Mouse (Mus musculus): ENCODE measurements around the gene Unkl. TPM values are rescaled to one million over a fixed set of nuclear protein-coding genes. Genes with fewer than 3 reads are reported as not detected.

The Unkl gene
- polyA plus RNA-seq, 1 experiment from 2014 or later = 9.2 TPM

- H3K9me3 ChIP-seq (ENCODE audit: control insufficient read depth, low read length) = no peaks in the 10 kb centered on the region
- no peak within 1 kb of the TSS for H3K27ac ChIP-seq (replicated peaks; ENCODE audit: low read depth, low read length)
- 4% methylated on average over 35 of the region's 35 CpGs for WGBS
- peaks cover 49% of the 10 kb centered on the region for H3K4me1 ChIP-seq (ENCODE audit: control insufficient read depth, insufficient read depth, low read length)
- peak within 1 kb of the TSS; percentile 28 for H3K4me3 ChIP-seq (replicated peaks; ENCODE audit: low read depth, low read length)
- H3K9ac ChIP-seq (replicated peaks; ENCODE audit: low read length) = peak within 1 kb of the TSS; percentile 37
- peak within 1 kb of the TSS; percentile 61 for H3K4me2 ChIP-seq (ENCODE audit: low read length)
- peaks cover 10% of the 10 kb centered on the region; the same call in 1 of the 2 replicates for H3K27me3 ChIP-seq (ENCODE audit: control insufficient read depth, insufficient read depth, low read length)
- H3K36me3 ChIP-seq (ENCODE audit: control insufficient read depth, insufficient read depth, low read length) = peaks cover 21% of the 10 kb centered on the region
- ATAC-seq (ENCODE audit: low FRiP score, low TSS enrichment) = peak; percentile 55; the same call in 1 of the 2 replicates
- peak; percentile 68 for DNase-seq
These were observed 68.0 kb downstream of the Unkl start, which contains the start of gene Baiap3 for GRCm38 (mm10) chr17:25256140-25256754. TSS of gene Baiap3 (minus strand) at chr17:25256364.

- H3K9ac ChIP-seq (replicated peaks; ENCODE audit: low read length) = no peak overlapping the region; the same call in 1 of the 2 replicates
- no peak overlapping the region for H3K27ac ChIP-seq (replicated peaks; ENCODE audit: low read depth, low read length)
- ATAC-seq (ENCODE audit: low FRiP score, low TSS enrichment) (no peak), DNase-seq (peak; percentile 57)
- no peak overlapping the region for H3K4me3 ChIP-seq (replicated peaks; ENCODE audit: low read depth, low read length)
- H3K27me3 ChIP-seq (ENCODE audit: control insufficient read depth, insufficient read depth, low read length) = peaks cover 10% of the 10 kb centered on the region; the same call in 1 of the 2 replicates
- peaks cover 27% of the 10 kb centered on the region for H3K36me3 ChIP-seq (ENCODE audit: control insufficient read depth, insufficient read depth, low read length)
- H3K4me1 ChIP-seq (ENCODE audit: control insufficient read depth, insufficient read depth, low read length) = peaks cover 37% of the 10 kb centered on the region
- H3K4me2 ChIP-seq (ENCODE audit: low read length) = no peak overlapping the region
- H3K9me3 ChIP-seq (ENCODE audit: control insufficient read depth, low read length) = no peaks in the 10 kb centered on the region
- WGBS = 51% methylated on average over 6 of the region's 6 CpGs
These were observed 69.6 kb downstream of the Unkl start for GRCm38 (mm10) chr17:25257804-25258261.

- H3K9ac ChIP-seq (replicated peaks; ENCODE audit: low read length) = no peak overlapping the region
- H3K4me2 ChIP-seq (ENCODE audit: low read length) = no peak overlapping the region
- H3K27ac ChIP-seq (replicated peaks; ENCODE audit: low read depth, low read length) = no peak overlapping the region
- H3K4me3 ChIP-seq (replicated peaks; ENCODE audit: low read depth, low read length) = no peak overlapping the region
- ATAC-seq (ENCODE audit: low FRiP score, low TSS enrichment) (no peak), DNase-seq (no peak)
- H3K27me3 ChIP-seq (ENCODE audit: control insufficient read depth, insufficient read depth, low read length) = no peaks in the 10 kb centered on the region
- H3K36me3 ChIP-seq (ENCODE audit: control insufficient read depth, insufficient read depth, low read length) = peaks cover 81% of the 10 kb centered on the region
- H3K4me1 ChIP-seq (ENCODE audit: control insufficient read depth, insufficient read depth, low read length) = no peaks in the 10 kb centered on the region
- WGBS = 79% methylated on average over 3 of the region's 3 CpGs
- H3K9me3 ChIP-seq (ENCODE audit: control insufficient read depth, low read length) = no peaks in the 10 kb centered on the region
These were observed 76.3 kb downstream of the Unkl start for GRCm38 (mm10) chr17:25264453-25264852.

GRCm38 (mm10) chr17:25270795-25271335 is 82.7 kb downstream of the Unkl start:
- peak overlapping the region; percentile 99 for H3K4me2 ChIP-seq (ENCODE audit: low read length)
- H3K4me3 ChIP-seq (replicated peaks; ENCODE audit: low read depth, low read length) = peak overlapping the region; percentile 71; the same call in 1 of the 2 replicates
- H3K9ac ChIP-seq (replicated peaks; ENCODE audit: low read length) = no peak overlapping the region
- ATAC-seq (ENCODE audit: low FRiP score, low TSS enrichment) = no peak
- peaks cover 40% of the 10 kb centered on the region for H3K36me3 ChIP-seq (ENCODE audit: control insufficient read depth, insufficient read depth, low read length)
- DNase-seq = no peak
- no peak overlapping the region for H3K27ac ChIP-seq (replicated peaks; ENCODE audit: low read depth, low read length)
- WGBS = 90% methylated on average over 2 of the region's 2 CpGs
- no peaks in the 10 kb centered on the region for H3K27me3 ChIP-seq (ENCODE audit: control insufficient read depth, insufficient read depth, low read length)
- H3K4me1 ChIP-seq (ENCODE audit: control insufficient read depth, insufficient read depth, low read length) = peaks cover 21% of the 10 kb centered on the region
- no peaks in the 10 kb centered on the region for H3K9me3 ChIP-seq (ENCODE audit: control insufficient read depth, low read length)

- DNase-seq = no peak
- WGBS = under 1% methylated on average over 10 of the region's 10 CpGs
- Histone ChIP-seq H3K27ac (replicated peaks; ENCODE audit: low read depth, low read length) (no peak overlapping the region), H3K4me3 (replicated peaks; ENCODE audit: low read depth, low read length) (peak overlapping the region; percentile 71), H3K36me3 (ENCODE audit: control insufficient read depth, insufficient read depth, low read length) (peaks cover 25% of the 10 kb centered on the region), H3K4me1 (ENCODE audit: control insufficient read depth, insufficient read depth, low read length) (peaks cover 21% of the 10 kb centered on the region), H3K4me2 (ENCODE audit: low read length) (peak overlapping the region; percentile 99), H3K9me3 (ENCODE audit: control insufficient read depth, low read length) (no peaks in the 10 kb centered on the region), H3K9ac (replicated peaks; ENCODE audit: low read length) (peak overlapping the region; percentile 98), H3K27me3 (ENCODE audit: control insufficient read depth, insufficient read depth, low read length) (no peaks in the 10 kb centered on the region)
- ATAC-seq (ENCODE audit: low FRiP score, low TSS enrichment) = no peak
These were observed 84.1 kb downstream of the Unkl start for GRCm38 (mm10) chr17:25272326-25272725.

GRCm38 (mm10) chr17:25272951-25273705 is 84.9 kb downstream of the Unkl start:
- peak overlapping the region; percentile 97 for H3K27ac ChIP-seq (replicated peaks; ENCODE audit: low read depth, low read length)
- no peaks in the 10 kb centered on the region for H3K9me3 ChIP-seq (ENCODE audit: control insufficient read depth, low read length)
- no peaks in the 10 kb centered on the region for H3K27me3 ChIP-seq (ENCODE audit: control insufficient read depth, insufficient read depth, low read length)
- H3K36me3 ChIP-seq (ENCODE audit: control insufficient read depth, insufficient read depth, low read length) = peaks cover 17% of the 10 kb centered on the region
- ATAC-seq (ENCODE audit: low FRiP score, low TSS enrichment) (peak; percentile 91), DNase-seq (peak; percentile 94)
- H3K4me1 ChIP-seq (ENCODE audit: control insufficient read depth, insufficient read depth, low read length) = peaks cover 21% of the 10 kb centered on the region
- peak overlapping the region; percentile 71 for H3K4me3 ChIP-seq (replicated peaks; ENCODE audit: low read depth, low read length)
- WGBS = under 1% methylated on average over 92 of the region's 92 CpGs
- peak overlapping the region; percentile 98 for H3K9ac ChIP-seq (replicated peaks; ENCODE audit: low read length)
- H3K4me2 ChIP-seq (ENCODE audit: low read length) = peak overlapping the region; percentile 99

- ATAC-seq (ENCODE audit: low FRiP score, low TSS enrichment) (peak; percentile 90), DNase-seq (peak; percentile 97)
- Histone ChIP-seq H3K9ac (replicated peaks; ENCODE audit: low read length) (peak overlapping the region; percentile 98), H3K4me2 (ENCODE audit: low read length) (peak overlapping the region; percentile 99), H3K9me3 (ENCODE audit: control insufficient read depth, low read length) (no peaks in the 10 kb centered on the region), H3K4me1 (ENCODE audit: control insufficient read depth, insufficient read depth, low read length) (peaks cover 21% of the 10 kb centered on the region), H3K36me3 (ENCODE audit: control insufficient read depth, insufficient read depth, low read length) (peaks cover 10% of the 10 kb centered on the region), H3K4me3 (replicated peaks; ENCODE audit: low read depth, low read length) (peak overlapping the region; percentile 71), H3K27ac (replicated peaks; ENCODE audit: low read depth, low read length) (peak overlapping the region; percentile 97), H3K27me3 (ENCODE audit: control insufficient read depth, insufficient read depth, low read length) (no peaks in the 10 kb centered on the region)
- 1% methylated on average over 45 of the region's 45 CpGs for WGBS
These were observed 85.7 kb downstream of the Unkl start for GRCm38 (mm10) chr17:25273706-25274501.
